Mouse (Mus musculus) urinary bladder, postnatal 36 days (tissue): ENCODE results near the gene Ckb.
A peak's percentile ranks its signal among the peaks of the same experiment; 100 is the strongest.
"Not testable (repeated sequence)": the region's sequence is repeated elsewhere in the genome, so short reads cannot be mapped to it uniquely, and the experiment has no call there.

Source experiments
- DNase-seq, 2 experiments: peaks; one replicate each; pipeline ENCODE4 v3.0.0; 2022; ENCODE audit warnings: low spot score in 2 of 2, mixed read lengths in 1 of 2

The Ckb gene

DNA sequence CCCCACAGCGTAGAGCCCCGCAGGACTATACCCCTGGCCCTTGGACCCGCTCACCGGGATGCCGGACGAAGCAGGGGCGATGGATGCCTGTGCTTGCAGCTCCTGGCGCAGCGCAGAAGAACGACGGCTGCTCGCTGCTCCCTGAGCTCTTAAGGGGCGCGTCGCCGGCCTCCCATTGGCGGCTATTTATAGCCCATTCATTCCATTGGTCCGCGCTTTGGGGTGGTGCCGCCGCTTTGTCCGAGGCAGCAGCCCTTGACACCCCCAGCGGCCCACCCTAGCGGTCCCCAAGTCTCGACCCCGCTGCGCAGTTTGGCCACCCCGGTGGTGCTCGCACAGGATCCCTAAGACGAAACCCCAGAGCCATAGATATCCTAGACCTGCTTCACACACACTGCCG lies at the start of gene Ckb:
Ckb (minus strand) TSS at position 163 of the 400 bp plus-strand sequence.
- DNase-seq, result peak in 1 of 2 experiments; percentile 66

DNA sequence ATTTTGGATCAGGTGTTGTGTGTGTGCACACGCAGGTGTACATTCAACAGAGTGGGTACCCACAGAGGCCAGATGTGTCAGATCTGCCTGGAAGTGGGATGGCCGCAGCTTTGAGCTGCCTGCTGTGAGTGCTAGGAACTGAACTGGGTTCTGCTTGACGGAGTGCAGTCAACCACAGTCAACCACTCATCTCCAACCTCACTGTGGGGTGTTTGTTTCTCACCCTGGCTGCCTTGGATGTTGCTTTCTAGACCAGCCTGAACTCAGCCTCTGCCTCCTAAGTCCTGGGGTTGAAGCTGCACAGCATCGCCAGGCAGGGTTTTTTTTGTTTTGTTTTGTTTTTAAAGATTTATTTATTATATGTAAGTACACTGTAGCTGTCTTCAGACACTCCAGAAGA lies 48.1 kb upstream of the Ckb start:
- no peak for DNase-seq

DNA sequence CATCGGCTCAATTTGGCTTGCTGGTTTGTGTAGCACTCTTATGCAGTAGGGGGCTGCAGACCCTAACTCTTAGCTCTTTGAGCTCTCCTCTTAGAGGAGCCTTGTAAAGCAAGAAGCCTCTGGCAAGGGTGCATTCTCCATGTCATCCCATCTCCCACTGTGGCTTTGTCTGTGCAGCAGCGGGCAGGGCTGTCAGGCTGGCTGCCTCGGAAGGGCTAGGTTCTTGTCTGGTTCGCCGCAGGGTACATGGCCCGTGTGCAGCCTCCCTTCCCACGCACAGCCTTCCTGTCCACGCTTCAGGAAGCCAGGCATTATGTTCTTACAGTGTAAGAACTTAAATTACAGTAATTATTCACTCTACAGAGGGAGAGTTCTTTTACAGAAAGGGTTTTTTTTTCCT lies 46.5 kb upstream of the Ckb start:
- DNase-seq, result no peak

DNA sequence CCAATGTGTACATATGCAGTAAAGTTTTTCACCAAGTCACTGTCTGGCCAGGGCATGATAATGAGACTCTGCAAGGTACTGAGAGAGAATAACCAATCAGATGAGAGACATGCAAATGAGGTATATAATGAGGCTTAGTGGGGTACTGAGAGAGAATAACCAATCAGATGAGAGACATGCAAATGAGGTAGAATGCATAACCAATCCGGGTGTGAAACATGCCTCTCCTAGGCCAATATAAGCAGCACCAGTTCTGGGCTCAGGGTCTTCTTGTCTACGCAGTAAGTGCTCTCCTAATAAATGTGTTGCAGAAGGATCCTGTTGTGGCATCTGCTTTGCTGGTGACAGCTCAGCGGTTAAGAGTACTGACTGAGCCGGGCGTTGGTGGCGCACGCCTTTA lies 44.4 kb upstream of the Ckb start:
- no peak for DNase-seq

DNA sequence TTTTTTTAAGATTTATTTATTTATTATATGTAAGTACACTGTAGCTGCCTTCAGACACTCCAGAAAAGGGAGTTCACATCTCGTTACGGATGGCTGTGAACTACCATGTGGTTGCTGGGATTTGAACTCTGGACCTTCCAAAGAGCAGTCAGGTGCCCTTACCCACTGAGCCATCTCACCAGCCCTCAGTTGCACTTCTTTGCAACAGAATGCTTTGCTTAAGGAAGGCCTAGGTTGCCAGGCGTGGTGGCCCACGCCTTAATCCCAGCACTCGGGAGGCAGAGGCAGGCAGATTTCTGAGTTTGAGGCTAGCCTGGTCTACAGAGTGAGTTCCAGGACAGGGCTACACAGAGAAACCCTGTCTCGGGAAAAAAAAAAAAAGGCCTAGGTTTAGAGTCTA lies 41.7 kb upstream of the Ckb start:
- not testable (repeated sequence) for DNase-seq

DNA sequence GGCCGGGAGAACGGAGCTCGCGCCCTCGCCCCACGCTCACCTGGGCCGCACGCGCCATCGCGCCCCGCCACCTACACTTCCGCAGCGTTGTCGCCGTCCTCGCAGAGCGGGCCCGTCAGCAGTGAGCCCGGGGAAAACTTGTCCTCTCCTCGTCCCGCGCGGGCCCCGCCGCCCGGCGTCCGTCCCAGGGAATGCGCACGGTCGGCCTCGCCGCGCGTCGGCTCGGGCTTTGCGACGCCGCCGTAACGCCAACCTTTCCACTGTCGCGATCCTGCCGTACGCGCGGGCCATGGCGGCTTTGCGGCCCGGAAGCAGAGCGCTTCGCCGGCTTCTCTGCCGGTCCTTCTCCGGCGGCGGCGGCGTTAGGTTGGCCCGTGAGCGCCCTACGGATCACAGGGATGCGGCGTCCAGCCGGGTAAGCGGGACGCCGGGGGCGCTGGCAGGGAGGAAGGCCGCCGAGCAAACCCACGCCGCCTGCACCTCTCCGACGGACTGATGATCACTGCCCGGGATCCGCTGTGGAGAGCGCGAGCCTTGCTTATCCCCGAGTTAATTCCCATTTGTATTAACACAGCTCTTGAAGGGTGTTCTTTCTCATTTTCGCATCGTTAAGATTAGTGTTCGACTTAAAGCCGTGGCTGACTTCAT lies 41.0 kb upstream of the Ckb start, which contains the start of the genes Bag5 and Apopt1:
Bag5 (minus strand) TSS at position 254 of the 648 bp plus-strand sequence.
Apopt1 (plus strand) TSS at position 258 of the 648 bp plus-strand sequence.
- DNase-seq, result peak; percentile 89 to 92

DNA sequence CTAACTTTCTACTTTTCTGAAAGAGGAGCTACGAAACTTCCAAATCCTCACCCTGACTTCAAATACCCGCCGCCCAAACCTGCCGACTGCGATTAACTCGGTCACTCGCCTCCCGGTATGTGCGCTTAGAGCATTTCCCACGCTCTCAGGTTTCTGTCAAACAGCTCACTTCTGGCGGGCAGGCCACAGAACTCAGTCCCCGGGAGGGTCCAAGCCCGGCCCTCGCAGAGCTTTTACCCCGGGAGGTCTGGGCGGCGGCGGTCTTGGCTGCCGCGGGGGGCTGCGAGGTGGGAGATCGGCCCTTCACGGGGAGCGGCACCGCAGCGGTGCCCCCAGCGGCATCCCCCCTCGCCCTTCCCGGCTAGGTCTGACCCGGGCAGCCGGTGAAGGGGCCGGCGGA lies 40.3 kb upstream of the Ckb start:
- no peak for DNase-seq

DNA sequence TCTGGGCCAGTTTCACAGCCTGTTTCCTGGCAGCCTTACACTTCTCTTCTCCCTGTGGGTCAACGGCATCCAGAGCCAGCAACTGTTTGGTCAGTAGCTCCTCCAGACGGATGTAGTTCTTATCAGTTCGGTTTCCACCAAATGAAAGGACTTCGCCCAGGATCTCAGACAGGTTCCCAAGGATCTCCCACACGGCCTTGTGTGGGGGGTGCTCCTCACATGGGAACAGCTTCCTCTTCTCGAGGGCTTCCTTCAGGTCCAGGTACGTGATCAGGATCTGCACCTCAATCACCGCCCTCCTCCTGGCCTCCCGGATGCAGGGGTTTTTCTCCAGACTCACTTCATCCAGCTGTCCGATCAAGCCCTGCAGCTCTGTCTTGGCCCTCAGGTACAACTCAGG lies 38.0 kb upstream of the Ckb start:
- no peak for DNase-seq

DNA sequence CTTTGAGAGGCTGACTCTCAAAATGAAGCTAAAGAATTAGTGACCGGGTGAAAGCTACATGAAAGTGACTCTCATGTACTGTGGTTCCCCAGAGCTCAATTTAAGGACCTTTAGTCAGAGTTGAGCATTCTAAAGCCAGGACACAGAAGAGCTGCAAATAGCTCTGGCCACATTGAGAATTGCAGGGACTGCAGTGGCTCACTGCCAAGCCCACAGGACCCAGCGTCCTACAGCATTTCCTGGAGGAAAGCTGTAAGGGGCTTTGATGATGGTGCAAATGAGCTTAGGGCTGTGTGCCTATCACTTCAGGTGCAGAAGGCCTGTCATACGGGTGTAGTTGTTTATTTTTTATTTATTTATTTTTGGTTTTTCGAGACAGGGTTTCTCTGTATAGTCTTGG lies 36.0 kb upstream of the Ckb start:
- no peak for DNase-seq

DNA sequence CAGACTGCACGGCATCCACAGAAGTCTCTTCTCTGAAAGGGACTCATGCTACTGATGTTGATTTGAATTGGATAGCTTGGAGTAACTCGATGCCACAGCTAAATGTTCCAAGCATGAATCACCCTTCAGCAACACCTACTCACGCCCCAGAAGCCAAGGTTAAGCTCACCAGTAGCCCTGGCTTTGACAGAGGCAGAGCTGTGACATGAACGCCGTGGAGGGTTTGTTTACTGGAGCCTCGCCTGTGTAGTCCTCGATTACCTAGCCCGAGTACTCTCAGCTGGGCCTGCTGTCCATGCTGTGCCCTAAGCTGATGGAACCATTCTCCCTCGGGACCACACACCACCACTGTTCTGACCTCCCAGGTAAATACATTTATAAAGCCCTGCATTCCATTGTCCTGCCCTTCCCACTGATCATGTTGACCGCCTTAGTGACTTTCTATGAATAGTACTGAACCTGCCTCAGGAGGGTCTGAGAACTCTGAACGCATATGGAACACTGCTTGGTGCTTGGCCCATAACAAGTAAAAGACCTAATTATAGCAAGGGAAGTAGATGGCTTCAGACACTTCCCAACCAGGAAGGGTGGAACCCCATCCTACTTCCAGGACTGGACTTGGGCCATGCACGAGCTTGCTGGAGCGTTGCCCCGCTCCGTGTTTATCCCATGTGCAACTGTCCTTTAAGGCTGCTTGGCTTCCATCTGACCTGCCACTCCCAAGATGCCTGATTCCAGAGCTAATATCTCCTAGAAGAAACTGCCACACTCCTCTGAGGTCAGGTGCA lies 33.2 kb upstream of the Ckb start:
- peak; percentile 67 to 84 for DNase-seq

DNA sequence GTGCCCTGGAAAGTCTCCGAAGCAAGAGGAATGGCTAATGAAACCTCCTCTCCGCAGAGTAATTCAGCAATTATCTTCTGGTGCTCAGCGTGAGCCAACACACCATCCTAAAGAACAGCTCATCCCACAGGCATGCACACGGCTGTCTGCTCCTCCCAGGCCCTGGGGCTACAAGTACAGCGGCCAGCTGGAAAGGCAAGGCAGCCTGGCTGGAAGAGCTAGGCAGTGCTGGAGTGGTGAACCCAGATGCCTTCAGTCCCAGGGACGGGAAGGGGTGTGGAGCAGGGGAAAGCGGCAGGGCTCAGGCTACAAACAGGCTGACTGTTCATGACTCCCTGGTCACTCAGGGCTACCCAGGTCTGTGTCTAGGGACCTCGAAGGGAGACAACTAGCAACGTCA lies 32.5 kb upstream of the Ckb start:
- peak; percentile 55 to 70 for DNase-seq

DNA sequence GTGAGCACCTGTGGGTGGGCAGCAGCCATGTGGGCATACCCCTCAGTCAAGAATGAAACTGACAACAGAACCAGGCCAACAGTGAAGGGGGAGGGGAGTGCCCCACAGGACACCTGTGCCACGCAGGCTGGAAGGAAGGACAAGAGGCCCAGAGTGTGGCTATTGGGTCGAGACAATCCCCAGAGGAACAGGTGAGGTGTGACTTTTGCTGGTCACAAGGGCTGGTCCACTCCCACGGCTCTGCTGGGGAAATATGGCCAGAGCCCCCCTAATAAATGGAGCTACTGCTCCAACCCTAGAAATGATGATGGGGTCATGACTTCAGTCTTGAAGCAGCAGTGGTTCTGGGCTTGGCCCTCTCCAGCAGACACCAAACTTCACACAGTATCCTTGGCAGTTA lies 31.2 kb upstream of the Ckb start:
- no peak for DNase-seq

DNA sequence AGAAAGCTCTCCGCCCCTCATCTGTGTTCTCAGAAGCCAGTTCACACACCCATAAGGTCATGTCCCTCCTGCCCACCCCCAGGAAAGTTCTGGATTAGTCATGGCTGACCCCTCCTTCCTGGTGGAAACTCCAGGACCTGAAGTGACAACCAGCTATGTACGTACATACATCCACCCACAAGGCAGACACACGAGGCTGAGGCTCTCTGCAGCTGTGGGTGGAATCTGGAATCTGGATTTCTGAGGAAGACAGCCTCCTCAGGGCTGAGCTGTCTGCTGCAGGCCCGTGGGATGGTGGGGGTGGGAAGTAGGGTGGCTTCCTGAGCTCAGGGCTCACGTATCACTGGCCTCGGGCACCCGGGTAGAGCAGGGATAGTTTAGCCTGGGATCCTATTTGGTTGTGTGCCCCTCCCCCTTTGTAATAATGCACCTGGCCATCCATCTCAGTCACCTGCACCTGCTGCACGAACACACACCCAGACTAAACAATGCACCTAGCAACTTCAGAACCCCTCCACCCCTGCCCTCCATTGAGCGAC lies 28.9 kb upstream of the Ckb start:
- no peak for DNase-seq

DNA sequence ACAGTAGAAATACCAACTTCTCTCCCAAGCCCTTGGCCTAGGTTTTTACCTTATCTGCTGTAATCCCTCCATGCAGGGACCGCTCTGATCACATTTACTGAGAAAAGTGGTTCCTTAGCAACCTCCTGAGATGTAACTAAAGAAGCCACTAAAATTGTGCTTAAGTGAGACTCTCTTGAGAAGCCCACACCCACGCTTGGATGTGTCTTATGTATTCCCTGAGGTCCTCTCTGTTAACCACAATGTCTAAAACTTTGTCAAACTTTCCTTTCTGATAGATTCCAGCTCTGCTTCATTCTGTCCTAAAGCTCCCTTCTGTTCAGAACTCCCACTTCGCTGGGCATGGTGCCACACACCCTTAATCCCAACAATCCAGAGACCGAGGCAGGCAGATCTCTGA lies 27.4 kb upstream of the Ckb start:
- DNase-seq, result no peak

DNA sequence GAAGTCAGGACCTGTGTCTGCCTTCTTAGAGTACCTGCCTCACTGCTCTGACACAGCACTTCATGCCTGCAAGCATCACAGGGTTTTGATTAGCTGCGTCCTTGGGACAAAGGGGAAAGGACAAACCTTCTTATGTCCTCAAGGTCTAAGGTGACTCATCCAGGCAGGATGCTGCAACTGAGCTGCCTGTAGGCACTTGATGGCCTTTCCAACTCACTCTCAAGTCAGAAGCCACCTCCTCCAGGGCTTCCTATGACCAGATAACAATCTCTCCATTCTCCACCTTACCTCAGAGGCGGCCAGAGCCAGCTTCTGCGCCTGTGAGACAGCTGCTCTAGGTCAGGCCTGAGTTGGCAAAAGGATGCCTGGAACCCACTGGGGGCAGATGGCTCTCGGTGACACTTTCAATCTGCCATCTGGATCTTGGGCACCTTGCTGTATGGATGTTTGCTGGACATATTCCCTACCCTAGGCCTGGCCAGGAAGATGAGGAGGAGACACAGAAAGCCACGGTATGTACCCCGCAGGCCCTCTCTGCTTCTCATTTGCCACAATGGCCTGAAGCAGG lies 26.3 kb upstream of the Ckb start:
- no peak for DNase-seq

DNA sequence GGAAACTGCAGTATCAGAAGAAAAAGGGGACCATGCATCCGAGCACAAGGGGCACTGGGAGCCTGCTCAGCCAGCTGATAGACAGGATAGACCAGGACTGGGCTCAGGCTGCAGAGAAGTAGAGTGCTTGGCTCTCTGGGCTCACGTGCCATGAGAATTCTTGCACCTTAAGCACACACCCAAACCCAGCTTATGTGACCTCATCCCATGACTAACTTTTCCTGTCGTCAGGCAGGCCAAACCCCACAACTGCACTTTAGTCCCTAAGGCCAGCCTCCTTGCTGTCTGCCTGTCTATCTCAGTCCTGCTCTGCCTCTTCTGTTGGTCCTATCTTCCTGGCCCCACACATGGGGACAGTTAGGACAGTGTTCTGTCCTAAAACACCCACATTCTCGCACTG lies 25.6 kb upstream of the Ckb start:
- DNase-seq, result no peak

DNA sequence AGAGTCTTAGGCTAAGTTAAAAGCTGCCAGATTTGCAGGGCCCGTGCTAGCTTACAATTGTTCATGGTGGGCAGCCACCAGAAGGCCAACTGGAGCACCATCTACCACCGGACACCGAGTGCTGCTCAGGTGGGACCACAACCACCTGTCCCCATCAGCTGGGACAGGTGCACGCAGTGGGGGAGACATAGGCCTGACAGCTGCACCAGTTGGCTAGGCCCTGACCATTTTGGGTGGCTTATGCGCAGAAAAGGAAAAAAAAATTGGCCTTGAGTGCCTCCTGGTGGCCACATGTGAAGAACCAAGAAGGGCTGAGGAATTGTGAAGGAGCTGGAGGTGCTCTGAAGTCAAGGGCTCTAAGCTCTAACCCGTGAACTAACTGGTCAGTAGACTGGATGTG lies 24.1 kb upstream of the Ckb start:
- DNase-seq, result peak; percentile 46 to 71

DNA sequence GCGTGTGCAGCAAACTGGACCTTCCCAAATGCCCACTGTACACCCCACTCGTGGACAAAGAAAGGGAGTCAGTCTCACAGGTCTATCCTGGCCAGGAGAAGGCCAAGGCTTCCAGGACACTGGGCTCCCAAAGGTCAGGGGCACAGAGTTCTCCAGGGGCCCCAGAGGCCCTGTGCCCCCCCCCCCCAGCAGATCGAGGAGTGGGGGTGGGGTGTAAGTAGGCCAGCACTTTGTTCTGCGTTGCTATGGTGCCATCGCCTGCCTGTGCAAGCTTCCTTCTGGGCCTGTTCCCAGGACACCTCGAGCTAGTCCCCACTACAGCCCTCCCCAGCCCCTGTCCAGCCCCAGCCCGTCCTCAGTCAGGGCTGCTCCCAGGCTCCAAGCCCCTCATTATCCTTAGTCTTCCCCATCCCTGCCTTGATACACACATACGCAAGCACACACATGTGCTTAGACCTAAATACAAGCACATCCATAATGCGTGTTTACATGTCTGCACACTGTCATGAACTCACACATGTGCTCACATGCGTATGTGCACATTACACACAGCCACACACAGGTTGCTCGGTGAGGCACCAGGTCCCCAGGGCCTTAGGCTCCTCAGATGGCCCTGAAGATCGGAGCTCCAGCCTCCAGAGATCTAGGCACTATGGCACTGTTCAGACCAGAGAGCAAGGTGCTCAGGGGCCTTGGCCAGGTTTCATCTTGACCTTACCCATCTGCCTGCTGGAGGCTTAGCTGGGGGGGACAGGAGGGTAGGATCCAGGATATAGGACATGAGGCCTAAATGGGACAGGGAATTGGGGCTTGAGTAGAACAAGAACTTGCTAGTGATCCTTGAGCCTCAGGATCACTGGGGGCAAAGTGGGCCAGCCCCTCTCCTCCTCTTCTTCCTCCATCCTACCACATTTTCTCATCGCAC lies 23.0 kb upstream of the Ckb start:
- DNase-seq, result no peak

DNA sequence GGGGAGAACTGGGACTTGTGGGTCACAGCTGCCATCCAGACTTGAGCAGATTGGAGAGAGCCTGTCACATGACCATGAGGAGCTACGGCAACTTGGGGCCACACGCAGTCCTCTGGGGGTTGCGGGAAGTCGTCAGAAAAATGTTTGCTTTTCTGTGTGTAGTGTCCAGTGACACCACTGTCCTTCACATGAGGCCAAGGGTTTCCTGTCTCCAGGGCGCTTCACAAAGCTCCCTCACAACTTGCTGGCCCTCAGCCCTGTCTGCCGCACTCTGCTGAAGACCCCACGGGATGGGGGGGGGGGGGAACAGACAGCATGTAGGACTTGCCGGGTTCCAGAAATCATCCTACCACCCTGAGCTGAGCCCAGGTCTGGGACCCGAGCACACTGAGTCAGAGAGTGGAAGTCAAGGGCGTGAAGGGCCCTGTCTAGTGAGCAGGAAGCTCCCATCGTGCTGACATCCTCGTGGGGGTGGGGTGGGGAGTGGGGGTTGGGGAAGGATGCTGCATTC lies 22.2 kb upstream of the Ckb start:
- DNase-seq, result no peak

DNA sequence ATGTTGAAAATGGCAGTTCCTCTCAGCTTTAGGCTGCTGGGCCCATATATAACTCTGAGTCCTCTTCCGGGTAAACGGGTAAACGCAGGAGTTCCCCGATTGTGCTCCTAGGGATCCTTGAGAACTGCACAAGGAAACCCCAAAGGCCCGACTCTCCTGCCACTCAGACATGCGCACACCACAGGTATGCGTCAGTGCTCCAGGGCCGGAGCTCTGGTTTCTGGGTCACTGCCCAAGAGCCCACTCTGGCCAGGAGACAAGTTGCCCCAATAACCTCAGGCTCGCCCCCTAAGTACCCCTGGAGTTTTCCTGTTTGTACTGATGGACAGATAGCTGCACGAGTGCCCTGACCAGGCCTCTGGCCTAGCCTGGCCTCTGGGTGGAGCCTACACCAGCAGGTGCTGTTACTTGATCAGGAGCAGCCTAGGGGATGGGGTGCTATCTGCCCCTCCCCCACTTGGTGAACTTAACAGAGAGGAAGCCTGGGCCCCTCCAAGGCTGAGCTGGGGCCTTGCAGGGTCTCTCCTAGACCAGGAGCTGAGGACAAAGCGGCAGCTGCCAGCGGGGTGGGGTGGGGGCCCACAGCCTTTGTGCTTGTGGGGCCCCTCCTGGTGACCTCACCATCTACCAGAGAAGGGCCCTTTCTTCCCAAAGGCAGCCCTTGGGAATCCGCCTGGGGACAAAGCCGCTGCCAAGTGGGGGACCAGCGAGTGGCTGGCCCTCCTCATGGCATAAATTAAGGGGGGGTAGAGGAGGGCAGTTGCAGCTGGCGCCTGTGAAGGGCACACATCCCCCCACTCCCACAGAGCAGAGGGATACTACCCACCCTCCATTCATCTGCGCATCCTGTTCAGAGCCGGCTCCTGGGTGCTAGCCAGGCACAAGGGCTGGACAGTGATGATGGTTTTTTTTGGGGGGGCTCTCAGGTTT lies 21.5 kb upstream of the Ckb start:
- DNase-seq, result no peak
